Mouse (Mus musculus) frontal cortex, postnatal 14 days (tissue): Measurements from ENCODE around the gene Tmem205.

Experiments used
- DNase-seq, 2 experiments: peaks; one replicate each; pipeline ENCODE4 v3.0.0; 2022; ENCODE audit warnings: low spot score in 2 of 2

Gene Tmem205

DNA sequence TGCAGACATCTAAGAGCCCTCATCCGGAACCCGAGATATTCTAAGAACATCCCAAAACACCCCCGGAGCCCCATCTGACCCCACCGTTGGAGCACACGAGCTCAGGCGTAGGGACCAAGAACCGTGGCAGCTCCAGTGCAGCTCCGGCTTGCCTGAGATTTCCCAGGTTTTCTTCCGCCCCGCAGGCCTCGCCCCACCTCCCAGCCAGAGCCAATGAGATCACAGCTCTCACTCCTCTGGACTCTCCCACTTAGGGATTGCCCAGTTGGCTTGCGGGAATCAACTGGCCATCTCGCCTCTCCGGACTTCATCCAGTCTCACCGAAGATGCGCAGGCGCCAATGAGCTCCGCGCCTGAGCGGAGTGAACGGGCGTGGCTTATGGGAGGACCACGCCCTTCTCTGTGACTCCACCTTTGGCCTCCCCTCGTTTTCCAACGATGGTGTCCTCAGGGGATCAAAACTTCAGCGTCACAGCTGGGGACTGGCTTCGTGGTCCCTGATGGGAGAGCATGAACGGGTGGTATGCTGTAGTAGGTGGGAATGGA lies at the start of gene Tmem205, which contains the start of gene Ccdc159:
Tmem205 (minus strand) TSS at position 349 of the 546 bp plus-strand sequence.
Ccdc159 (plus strand) TSS at position 264 of the 546 bp plus-strand sequence.
- peak; percentile 83 to 93 for DNase-seq

DNA sequence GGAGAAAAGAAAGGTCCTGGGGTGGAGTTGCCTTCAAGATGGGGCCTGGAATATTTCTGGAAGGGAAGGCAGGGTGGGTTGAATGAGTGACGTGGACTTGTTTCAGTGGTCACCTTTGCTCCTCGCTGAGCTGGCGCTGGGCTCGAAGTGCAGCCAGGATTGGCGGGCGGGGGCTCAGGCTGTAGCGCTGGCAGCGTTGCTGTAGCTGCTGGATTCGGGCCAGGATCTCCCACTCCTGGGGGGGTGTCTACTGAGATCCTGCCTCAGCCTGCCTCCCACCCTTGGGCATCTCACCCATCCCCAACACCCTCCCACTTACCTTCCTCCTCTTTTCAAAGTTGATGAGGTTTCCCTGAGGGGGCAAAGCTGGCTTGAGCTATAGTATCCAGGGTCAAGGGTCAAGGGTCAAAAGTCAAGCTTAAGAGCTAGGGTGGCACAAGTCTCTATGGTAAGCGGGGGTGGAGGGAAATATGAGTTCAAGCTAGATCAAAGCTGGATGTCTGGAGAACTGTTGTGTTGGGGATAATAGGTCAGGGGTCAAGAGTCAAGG lies 49.3 kb upstream of the Tmem205 start:
- no peak for DNase-seq

DNA sequence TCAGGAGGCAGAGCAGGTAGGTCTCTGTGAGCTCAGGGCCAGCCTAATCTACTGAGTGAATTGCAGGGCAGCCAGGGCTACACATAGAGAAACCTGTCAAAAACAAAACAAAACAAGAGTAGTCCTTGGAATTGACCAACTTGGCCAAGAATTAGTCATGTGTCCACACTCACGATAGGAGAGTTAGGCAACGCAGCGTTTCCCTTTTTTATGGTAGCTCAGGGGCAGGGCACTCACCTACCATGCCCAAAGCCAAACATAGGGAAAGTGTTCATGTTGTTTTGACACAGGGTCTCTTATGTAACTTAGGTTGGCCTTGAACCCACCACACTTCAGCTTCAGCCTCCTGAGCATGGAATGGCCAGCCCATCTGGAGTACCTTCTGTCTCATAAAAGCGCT lies 41.9 kb upstream of the Tmem205 start:
- no peak for DNase-seq

DNA sequence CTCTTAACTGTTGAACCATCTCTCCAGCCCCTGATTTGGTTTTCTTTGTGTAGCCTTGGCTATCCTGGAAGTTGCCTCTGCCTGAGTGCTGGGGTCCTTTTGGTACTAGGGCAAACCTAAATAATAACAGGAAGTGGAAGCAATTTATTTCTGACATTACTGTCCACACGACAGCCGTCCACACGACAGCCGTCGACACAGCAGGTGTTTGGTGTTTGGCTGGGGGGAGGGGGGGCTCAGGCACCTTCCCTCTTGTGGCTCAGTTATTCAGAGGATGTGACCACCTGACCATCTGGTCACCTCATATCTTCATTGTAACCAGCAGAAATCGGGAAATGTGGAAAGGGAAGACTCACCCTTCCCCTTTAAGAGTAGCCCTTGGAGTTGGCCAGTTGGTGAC lies 41.5 kb upstream of the Tmem205 start:
- DNase-seq = no peak

DNA sequence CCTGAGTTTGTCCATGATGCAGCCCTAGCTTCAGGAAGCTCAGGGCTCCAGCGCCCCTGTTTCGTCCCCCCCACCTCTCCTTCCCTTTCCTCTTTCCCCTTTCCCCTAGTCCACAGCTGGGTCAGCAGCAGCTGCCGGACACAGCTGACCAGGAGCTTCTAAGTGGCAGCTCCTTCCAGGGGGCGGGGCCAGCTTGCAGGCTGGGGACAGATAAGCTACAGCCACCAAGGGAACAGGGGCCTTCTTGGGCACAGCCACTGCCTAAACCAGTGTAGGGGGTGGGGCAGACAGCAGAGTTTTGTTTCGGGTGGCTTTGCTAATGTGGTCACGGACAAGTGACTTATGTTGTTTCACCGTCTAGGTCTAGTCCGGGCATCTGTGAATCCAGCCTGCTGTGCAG lies 36.1 kb upstream of the Tmem205 start, which contains the start of gene Epor:
Epor (minus strand) TSS at position 90 of the 400 bp plus-strand sequence.
- no peak for DNase-seq

DNA sequence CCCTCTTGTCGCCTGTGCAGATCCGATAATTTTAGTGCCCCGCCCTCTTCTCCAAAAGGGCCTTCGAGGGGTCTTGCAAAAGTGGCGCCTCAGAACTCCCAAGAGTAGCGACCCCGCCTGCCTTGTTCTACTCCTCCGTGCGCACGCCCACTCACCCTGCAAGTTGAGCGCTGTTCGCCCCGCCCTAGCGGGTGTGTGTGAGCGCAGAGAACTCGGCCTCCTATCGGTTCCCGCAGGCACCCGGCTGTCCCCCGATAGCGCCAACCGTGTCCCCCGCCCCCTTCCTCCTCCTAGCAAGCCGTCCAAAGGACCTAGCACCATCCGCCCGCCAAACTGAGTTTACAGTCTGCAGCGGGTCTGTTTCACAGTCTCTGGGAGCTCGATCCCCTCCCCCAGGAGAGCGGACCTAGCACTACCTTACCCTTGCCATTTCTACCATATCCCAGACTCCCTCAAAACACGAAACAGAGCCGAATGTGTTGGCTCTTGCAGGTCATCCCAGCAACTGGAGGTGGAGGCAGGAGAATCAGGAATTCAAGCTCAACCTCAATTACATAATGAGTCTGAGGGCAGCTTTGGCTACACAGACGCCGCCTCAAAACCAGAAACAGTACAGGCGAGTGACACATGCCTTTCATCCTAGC lies 35.2 kb upstream of the Tmem205 start:
- DNase-seq = peak; percentile 56 to 62

DNA sequence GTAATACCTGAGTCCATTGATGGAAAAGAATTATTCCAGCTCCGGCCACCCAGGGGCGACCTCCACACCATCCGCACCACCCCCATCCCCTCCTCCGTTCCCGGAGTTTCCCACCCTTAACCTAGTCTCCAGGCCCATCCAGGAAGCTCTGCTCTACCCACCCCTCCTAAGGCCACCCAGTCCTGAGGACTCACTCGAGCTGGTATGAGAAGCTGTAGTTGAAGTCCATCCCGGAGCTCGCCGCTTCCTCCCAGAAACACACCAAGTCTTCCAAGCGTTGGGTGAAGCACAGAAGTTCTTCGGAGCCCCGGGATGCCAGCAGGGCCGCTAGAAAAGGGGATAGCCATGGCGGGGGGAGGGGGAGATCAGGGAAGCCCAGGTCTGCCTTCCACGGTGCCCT lies 34.7 kb upstream of the Tmem205 start:
- DNase-seq = no peak

DNA sequence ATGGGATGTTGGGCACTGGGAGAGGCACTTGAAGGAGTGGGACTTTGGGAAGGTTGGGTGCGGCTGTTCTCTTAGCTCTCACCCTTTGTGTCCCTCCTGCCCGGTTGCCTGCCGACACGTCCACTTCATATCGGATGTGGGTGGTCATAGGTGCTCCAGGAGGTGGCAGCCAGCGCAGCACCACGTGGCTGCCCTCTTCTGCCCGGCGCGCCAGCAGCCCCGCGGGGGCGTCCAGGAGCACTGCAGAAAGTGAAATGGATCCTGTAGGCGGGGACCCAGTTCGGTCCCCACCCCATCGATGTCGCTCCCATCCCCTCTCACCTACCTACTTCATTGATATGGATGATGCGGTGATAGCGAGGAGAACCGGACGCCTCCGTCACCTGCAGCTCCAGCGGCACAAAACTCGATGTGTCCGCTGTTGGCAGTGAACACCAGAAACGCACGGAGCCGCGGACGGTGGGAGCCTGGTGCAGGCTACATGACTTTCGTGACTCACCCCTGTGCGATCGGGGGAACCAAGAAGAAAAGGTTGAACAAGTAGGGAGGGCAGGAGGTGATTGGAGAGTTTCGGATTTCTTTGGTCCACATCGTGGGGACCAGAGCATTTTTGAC lies 34.1 kb upstream of the Tmem205 start:
- no peak for DNase-seq

DNA sequence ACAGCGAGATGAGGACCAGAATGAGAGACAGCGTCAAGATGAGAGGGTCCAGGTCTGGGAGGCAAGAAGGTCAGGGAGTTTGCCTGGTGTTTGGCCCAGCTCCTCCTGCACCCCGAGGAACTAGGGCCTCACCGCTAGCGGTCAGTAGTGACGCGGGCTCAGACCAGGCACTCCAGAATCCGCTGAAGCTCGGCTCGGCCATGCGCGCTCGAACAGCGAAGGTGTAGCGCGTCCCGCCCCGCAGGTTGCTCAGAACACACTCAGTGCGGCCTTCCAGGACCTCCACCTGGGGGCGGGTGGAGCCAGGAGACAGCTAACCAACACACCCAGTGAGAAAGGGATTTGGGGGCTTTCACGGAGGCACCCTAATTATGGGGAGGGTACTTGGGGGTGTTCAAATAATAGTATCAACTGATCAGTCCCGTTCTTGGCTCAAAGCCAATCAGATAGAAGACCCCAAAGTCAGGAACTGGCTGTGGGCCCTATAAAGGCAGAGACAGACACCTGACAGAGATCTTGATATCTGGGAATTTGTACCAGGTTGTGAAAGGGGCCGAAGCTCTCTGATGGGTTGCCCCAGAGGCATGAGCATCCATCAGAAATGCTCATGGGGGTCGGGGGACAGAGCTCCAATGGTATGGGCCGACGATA lies 33.3 kb upstream of the Tmem205 start:
- DNase-seq = no peak

DNA sequence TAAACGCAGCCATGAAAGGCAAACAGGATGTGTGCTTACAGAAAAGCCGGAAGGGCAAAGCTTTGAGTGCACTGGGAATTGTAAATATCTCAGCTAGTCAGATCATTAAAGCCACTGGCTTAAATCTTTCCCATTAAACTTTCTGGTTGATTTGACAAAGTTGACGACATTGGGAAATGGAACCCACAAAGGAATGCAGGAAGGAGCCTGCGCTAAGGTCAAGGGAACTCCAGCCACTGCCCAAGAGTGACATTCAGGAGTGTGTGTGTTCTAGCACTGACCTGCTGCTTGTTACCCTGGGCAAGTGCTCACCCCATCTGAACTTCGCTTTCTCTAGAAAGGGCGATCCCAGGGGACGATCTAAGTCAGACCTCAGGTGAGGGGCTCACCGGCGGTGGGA lies 32.8 kb upstream of the Tmem205 start:
- no peak for DNase-seq

DNA sequence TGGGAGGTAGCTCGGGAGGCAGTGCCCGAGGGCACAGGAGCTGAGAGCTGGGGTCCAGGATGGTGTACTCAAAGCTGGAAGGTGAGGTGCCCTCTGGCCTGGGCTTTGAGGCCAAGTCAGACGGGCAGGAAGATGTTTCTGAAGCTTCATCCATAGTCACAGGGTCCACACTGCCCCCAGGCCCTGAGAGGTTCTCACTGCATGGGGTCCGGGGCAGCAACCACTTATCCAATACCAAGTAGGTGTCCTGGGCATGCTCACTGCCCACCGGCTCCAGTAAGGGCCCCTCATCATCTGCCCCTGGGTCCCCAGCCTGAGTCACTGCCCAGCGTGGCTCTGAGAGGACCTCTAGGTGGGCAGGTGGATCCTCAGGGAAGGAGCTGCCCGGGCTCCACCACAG lies 31.9 kb upstream of the Tmem205 start:
- DNase-seq = no peak

DNA sequence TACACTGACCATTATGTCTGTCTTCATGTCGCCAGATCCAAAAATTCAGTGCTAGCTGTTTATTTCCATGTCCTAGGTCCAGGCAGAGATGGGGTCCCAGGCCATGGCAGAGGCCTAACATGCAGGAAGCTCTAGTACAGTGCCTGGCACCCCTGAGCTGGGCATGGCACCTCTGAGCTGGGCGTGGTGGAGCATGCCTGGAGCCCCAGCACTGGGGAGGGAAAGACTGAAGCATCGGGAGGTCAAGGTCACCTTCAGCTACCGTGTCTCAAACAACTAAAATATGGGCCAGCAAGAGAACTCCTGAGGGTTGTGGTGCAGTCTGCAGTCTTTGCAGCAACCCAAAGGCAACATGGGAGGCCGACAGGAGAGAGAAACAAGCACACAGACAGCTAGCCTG lies 31.0 kb upstream of the Tmem205 start:
- DNase-seq = no peak

DNA sequence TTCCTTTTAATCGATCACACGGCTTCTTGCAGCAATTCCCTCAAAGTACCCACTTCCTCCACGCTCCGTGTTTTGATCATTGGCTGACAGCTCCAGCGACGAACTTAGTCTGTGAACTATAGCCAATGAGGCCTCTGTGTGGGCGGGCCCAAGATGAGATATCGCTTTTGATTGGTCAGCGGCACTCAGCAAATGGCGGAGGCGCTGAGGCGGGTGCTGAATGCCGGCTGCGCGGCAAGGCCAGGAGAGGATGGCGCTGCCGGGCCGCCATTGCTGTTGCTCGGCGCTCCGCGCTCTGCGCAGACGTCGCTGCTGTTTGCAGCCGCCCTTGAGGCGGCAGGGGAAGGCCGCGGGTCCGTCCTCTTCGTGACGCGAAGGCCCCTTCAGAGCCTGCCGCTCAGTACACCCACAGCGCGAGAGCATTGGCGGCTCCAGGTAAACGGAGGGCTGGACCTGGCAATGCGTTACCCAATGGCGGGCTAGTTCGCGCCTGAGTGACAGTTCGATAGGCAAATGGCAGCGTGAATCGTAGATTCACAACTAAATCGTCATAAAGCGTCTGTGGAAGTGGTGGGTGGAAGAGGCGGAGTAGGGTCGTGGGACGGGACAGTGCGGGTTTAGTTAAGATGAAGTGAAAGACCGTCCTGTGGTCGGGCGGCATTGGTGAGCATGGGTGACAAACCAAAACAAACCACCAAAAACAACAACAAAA lies 28.4 kb upstream of the Tmem205 start, which contains the start of gene Swsap1:
Swsap1 (plus strand) TSS at position 186 of the 712 bp plus-strand sequence.
- DNase-seq = peak; percentile 99 to 100

DNA sequence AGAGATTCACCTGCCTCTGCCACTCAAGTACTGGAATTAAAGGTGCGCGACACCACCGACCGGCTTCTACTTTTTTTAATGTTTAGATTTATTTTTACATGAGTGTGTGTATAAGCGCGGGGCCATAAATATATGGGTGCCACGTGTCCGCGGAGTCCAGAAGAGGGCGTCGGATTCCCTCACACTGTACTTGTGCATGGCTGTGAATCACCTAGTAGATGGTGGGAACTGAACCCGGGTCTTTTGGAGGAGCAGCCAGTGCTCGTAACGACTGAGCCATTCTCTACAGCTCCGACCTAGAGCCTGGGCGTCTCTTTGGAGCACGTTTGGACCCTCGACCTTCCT lies 27.8 kb upstream of the Tmem205 start:
- DNase-seq = peak in 1 of 2 experiments; percentile 67

DNA sequence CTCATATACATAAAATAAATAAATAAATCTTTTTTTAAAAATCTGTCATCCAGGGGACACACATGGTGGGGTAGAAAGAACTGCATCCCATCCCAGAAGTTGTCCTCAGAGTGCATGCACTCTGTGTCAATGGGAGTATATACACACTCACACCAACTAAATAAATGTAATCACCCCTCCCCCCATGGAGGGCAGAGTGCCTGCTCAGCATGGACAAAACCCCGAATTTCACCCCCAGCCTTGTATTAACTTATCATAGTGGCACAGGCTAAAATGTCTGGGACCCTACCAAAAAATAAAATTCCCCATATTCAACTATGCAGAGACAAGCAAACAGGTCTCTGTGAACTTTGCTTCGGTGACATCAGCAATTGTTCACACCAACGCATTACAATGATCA lies 27.3 kb upstream of the Tmem205 start:
- no peak for DNase-seq

DNA sequence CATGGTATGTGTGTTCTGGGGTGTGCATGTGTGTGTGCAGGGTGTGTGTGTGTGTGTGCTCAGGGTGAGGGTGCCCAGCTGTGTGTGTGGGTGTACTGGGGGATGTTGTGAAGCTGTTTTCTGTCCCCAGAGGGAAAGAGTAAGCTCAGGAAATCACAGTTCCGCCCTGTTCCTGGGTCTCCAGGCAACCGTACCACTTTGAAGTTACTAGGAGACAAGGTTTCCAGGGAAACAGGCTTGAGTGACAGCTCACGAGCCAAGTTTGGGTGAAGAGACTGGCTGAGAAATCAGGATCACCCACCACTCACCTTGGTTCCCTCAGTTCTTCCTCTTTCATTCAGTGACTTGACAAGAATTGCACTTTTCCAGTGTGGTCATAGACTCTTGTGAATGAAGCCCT lies 26.2 kb upstream of the Tmem205 start:
- DNase-seq = peak; percentile 57 to 73

DNA sequence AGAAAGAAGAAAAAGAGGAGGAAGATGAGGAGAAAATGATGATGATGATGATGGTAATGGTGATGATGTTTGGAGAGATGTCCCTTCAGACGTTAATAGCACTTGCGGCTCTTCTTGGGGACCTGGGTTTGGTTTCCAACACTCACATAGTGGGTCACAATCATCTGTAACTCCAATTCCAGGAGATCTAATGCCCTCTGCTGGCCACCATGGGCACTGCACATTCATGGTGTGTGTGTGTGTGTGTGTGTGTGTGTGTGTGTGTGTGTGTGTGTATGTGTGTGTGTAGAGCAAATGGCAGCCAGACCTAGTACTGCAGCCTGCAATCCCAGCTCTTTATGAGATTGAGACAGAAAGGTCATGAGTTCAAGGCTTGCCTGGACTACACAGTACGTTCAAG lies 24.6 kb upstream of the Tmem205 start:
- no peak for DNase-seq

DNA sequence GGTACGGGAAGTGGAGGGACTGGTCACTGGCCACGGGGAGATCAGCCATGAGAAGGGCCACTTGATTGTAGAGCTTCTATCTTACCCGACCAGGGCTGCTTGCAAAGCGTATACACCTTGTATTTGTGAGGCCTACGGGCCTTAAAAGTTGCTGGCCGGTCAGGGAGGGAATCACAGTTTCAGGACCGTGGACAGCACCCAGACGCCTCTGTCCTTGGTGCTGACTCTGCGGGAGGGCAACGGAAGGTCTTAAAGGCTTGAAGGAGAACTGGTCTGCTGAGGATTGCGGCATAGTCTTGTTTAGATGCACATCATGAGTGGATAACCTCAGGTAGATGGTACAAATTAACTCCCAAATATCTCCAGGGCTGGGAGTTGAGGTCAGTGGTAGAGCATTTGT lies 23.0 kb upstream of the Tmem205 start:
- no peak for DNase-seq

DNA sequence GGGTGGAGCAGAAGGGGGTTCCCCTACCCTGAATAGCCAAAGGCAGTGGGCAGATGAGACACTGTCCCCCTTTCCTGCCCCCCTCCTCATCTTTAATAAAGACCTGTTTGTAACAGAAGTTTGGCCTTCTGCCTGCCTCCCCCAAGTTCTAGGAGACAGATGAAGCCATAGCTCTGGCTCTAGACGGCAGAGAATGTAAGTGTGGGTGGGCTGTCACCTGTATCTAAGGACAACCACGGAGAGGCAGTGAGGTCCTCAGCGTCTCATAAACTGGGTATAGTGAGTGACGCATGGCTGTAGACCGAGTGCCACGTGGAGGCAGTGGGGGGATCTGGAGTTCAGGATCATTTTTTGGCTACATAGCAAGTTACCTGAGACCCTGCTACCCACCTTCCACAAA lies 21.4 kb upstream of the Tmem205 start:
- no peak for DNase-seq

DNA sequence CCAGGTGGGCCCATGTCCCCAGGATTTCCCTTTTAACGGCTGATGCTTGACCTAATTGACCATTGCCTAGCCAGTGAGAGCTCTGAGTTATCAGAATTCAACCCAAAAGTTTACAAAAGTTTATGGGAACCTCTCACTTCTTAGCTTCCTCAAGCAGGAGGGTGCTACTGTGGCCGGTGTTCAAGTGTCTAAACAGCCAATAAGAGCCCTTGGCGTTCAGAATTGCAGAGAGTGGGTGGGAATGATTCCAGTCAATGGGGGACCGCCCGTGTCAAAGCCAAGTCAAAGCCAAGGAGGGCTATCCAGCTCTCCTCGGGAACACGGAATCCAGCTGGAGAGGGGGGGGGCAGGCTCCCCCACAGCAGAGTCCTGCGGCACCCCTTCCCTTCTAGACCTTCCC lies 20.8 kb upstream of the Tmem205 start:
- no peak for DNase-seq

DNA sequence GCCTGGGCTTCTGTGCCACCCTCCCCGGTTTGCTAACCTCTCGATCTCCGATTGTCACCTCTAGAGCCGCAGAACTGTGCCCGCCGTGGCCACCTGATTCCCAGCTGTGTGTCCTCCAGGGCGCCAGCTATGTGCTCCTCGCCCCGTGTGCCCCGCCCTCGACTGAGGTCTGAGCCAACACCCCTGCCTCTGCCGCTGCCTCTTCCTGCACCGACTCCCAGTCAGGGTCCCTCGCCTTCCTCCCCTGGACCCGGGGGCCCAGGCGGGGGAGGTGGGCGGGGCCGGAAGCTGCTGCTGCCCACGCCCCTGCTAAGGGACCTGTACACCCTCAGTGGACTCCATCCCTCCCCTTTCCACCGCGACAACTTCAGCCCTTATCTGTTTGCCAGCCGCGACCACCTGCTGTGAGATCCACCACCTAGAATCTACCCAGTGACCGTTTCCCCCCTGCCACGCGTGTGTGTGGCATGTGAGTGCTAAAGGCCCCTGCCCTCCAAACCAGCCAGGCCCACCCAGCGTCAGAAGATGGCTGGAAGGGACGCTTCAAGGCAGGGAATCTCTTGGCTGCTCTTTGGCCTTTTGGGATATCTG lies 20.3 kb upstream of the Tmem205 start:
- DNase-seq = no peak

DNA sequence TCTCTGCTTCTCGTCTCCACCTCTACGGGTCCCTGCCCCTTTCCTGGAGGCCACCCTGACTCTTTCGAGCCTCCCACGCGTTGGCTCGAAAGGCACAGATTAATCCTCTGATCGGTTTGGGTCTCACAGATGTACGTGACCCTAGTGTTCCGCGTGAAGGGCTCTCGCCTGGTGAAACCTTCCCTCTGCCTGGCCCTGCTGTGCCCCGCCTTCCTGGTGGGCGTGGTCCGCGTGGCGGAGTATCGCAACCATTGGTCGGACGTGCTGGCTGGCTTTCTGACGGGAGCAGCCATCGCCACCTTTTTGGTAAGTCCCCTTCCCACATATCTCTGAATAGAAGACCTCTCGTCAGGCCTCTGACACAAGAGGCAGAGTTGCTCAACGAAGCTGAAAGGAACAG lies 16.9 kb upstream of the Tmem205 start:
- DNase-seq = no peak
